Mouse (Mus musculus) stomach, embryonic 16.5 days (tissue): ENCODE results near the gene Rabep1. TPM values are rescaled to one million over a fixed set of nuclear protein-coding genes. Genes with fewer than 3 reads are reported as not detected.
"Not testable (repeated sequence)": the region's sequence is repeated elsewhere in the genome, so short reads cannot be mapped to it uniquely, and the experiment has no call there.

ENCODE experiments used
- ATAC-seq: fragments of 200-750 bp; cut with Nextera tagmentation; 2 replicates; pipeline ENCODE4 v1.8.0; 2017; ENCODE audit warnings: moderate number of reproducible peaks, moderate TSS enrichment; ENCODE audit not compliant: insufficient read depth, low FRiP score
- H3K27ac ChIP-seq: fragments of 300-500 bp; sonication (generic); 2 replicates; pipeline ENCODE4 v1.5.1; 2014; ENCODE audit warnings: low read length
- H3K27me3 ChIP-seq: fragments of 300-500 bp; sonication (generic); 2 replicates; pipeline ENCODE4 v1.6.1; 2014; ENCODE audit warnings: low read length, control low read depth, mixed read lengths; ENCODE audit not compliant: control insufficient read depth, insufficient read depth
- H3K36me3 ChIP-seq: fragments of 300-500 bp; sonication (generic); 2 replicates; pipeline ENCODE4 v1.6.1; 2014; ENCODE audit warnings: low read length; ENCODE audit not compliant: control insufficient read depth, insufficient read depth
- H3K4me1 ChIP-seq: fragments of 300-500 bp; sonication (generic); 2 replicates; pipeline ENCODE4 v1.6.1; 2014; ENCODE audit warnings: low read length, control low read depth, mixed read lengths; ENCODE audit not compliant: control insufficient read depth, insufficient read depth
- H3K4me2 ChIP-seq: fragments of 300-500 bp; sonication (generic); 2 replicates; pipeline ENCODE4 v1.6.1; 2014; ENCODE audit warnings: low read depth, low read length, mixed read lengths
- H3K4me3 ChIP-seq: fragments of 300-500 bp; sonication (generic); replicated peaks from 2 replicates; pipeline ENCODE4 v1.5.1; 2014; ENCODE audit warnings: mild to moderate bottlenecking, low read length
- H3K9ac ChIP-seq: fragments of 300-500 bp; sonication (generic); 2 replicates; pipeline ENCODE4 v1.6.1; 2014; ENCODE audit warnings: low read length
- H3K9me3 ChIP-seq: fragments of 300-500 bp; sonication (generic); replicated peaks from 2 replicates; pipeline ENCODE4 v1.6.1; 2016; ENCODE audit warnings: low read length, control low read depth; ENCODE audit not compliant: control insufficient read depth
- WGBS: fragments of 180-500 bp; shearing (Covaris S2); extraction: QIAGEN DNeasy Blood & Tissue Kit; methylation state at CpG from one replicate; pipeline ENCODE4 v1.1.7; 2014; 5-methylcytosine and 5-hydroxymethylcytosine counted together
- polyA plus RNA-seq: library from polyadenylated mRNA; unstranded; fragments of >200 nt; fragmentation: Nextera tagmentation; extraction: Ambion mirVana; gene quantifications from 2 replicates; pipeline ENCODE4 v1.2.1, GENCODE M21; 2015

Rabep1 gene
- polyA plus RNA-seq, 1 experiment from 2014 or later: 27.5 TPM

DNA sequence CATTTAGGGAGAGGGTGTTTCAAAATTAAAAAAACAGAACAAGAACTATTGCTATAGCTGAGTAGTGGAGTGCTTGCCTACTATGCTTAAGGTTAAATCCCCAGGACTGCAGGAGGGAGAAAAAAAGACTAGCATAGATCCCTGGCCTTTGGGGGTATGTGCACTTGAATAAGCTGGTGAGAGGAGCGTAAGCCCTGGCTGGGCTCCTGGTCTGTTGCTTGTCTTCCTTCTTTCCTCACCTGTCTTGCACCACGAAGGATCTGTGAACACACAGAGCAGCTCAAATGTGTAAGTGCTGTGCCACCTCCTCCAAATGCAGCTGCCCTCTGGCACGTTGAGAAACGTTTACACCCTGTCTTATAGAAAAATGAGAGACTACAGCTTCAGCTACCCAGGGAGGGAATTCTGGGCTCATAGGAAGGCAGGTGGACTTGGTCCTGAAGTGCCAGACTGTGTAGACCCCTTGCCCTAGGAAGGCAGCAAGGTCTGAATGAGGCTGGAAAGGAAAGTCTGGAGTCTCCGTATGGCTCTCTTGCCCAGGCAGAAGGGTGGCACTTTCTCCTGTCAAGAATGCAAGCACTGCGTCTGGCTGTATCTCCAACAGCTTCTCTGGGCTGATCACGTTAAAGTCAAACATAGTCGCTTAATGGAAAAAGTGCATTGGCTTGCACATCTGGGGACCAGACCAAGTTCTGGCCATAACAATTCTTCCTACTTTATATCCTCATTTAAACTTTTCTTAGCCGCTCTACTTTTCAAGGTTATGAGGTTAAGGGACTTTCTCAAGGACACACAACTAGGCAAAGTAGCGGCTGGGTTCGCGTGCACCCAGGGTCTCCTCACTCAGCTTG is 652 bp upstream of the Rabep1 start:
- Histone ChIP-seq H3K9me3 (no peaks in the 10 kb centered on the region), H3K4me1 (peaks cover 17% of the 10 kb centered on the region; the same call in 1 of the 2 replicates), H3K27me3 (no peaks in the 10 kb centered on the region), H3K27ac (peak overlapping the region; percentile 69), H3K4me3 (peak overlapping the region; percentile 78), H3K4me2 (peak overlapping the region; percentile 66), H3K36me3 (no peaks in the 10 kb centered on the region), H3K9ac (peak overlapping the region; percentile 62)
- peak; percentile 12; the same call in 1 of the 2 replicates for ATAC-seq
- 18% methylated on average over 12 of the region's 12 CpGs for WGBS

GRCm38 (mm10) chr11:70845457-70845978 is 940 bp downstream of the Rabep1 start:
- H3K4me1 ChIP-seq: peaks cover 17% of the 10 kb centered on the region; the same call in 1 of the 2 replicates
- peak overlapping the region; percentile 78 for H3K4me3 ChIP-seq
- H3K9ac ChIP-seq: peak overlapping the region; percentile 95
- no peaks in the 10 kb centered on the region for H3K9me3 ChIP-seq
- H3K27me3 ChIP-seq: no peaks in the 10 kb centered on the region
- no peaks in the 10 kb centered on the region for H3K36me3 ChIP-seq
- peak overlapping the region; percentile 66 for H3K4me2 ChIP-seq
- ATAC-seq: no peak
- 0 out of 2 replicates have a peak overlapping the region, but pooled peaks have one; percentile 64 for H3K27ac ChIP-seq
- 3% methylated on average over 19 of the region's 19 CpGs for WGBS

- H3K9ac ChIP-seq: peak overlapping the region; percentile 6; the same call in 1 of the 2 replicates
- no peaks in the 10 kb centered on the region for H3K27me3 ChIP-seq
- H3K4me2 ChIP-seq: peak overlapping the region; percentile 66
- no peaks in the 10 kb centered on the region for H3K36me3 ChIP-seq
- no peak for ATAC-seq
- no peak overlapping the region for H3K27ac ChIP-seq
- H3K9me3 ChIP-seq: no peaks in the 10 kb centered on the region
- peaks cover 17% of the 10 kb centered on the region; the same call in 1 of the 2 replicates for H3K4me1 ChIP-seq
- H3K4me3 ChIP-seq: peak overlapping the region; percentile 78
- 38% methylated on average over 2 of the region's 2 CpGs for WGBS
These were observed 1.5 kb downstream of the Rabep1 start for GRCm38 (mm10) chr11:70846029-70846428.

DNA sequence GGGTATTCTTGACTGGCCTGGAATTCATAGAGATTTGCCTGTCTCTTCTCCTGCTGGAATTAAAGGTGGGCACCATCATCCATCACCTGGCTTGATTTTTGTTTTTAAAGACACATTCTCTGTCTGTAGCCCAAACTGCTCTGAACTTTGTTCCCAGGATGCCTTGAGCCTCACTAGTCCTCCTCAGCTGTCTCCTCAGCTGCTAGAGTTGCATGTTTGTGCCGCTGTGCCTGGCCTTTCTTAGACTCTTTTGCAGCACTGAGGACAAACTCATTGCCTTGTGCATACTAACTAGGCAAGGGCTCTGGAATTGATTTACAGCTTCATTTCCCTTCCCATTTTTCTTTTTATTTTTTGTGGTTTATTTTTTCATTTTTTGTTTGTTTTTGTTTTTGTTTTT is 15.8 kb downstream of the Rabep1 start:
- H3K27ac ChIP-seq: no peak overlapping the region

GRCm38 (mm10) chr11:70863204-70863603 is 18.6 kb downstream of the Rabep1 start:
- ATAC-seq, H3K4me2 ChIP-seq, H3K36me3 ChIP-seq, H3K27me3 ChIP-seq, H3K9ac ChIP-seq, H3K9me3 ChIP-seq, H3K27ac ChIP-seq, H3K4me3 ChIP-seq, H3K4me1 ChIP-seq: not testable (repeated sequence)
- 69% methylated on average over 2 of the region's 2 CpGs for WGBS

More for the DNA sequence above, 15.8 kb downstream of the Rabep1 start:
- H3K9ac ChIP-seq: no peak overlapping the region
- H3K27me3 ChIP-seq: no peaks in the 10 kb centered on the region
- WGBS: 76% methylated on average over 1 of the region's 1 CpGs
- no peaks in the 10 kb centered on the region for H3K36me3 ChIP-seq
- H3K9me3 ChIP-seq: no peaks in the 10 kb centered on the region
- ATAC-seq: no peak
- H3K4me3 ChIP-seq: no peak overlapping the region
- H3K4me2 ChIP-seq: no peak overlapping the region
- H3K4me1 ChIP-seq: no peaks in the 10 kb centered on the region

GRCm38 (mm10) chr11:70865223-70865622 is 20.6 kb downstream of the Rabep1 start:
- H3K4me2 ChIP-seq: no peak overlapping the region
- 65% methylated on average over 2 of the region's 2 CpGs for WGBS
- no peaks in the 10 kb centered on the region for H3K36me3 ChIP-seq
- no peaks in the 10 kb centered on the region for H3K27me3 ChIP-seq
- H3K27ac ChIP-seq: no peak overlapping the region
- no peak overlapping the region for H3K4me3 ChIP-seq
- H3K9ac ChIP-seq: no peak overlapping the region
- 0 out of 2 replicates have a peak, but pooled peaks cover 1% of the 10 kb centered on the region for H3K4me1 ChIP-seq
- ATAC-seq: no peak
- H3K9me3 ChIP-seq: no peaks in the 10 kb centered on the region

DNA sequence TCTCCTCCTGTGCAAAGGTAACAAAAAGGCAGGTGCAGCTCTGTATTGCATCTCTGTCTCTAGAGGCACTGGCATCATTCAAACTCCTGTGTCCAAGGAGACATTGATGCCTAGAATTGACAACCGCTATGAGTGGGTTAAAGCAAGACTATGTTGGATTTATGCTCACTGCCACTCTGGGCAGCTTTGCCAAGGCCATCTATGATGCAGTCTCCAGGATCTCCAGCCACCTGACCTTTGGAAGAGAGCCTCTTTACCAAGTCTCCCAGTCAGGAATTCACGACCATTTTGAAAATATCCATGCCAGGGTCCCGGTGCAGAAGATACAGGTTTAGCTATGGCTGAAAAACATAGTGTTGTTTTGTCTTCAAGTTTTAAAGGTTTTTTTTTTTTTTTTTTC is 24.7 kb downstream of the Rabep1 start:
- Histone ChIP-seq H3K4me1 (peaks cover 15% of the 10 kb centered on the region), H3K9me3 (no peaks in the 10 kb centered on the region), H3K9ac (no peak overlapping the region), H3K36me3 (no peaks in the 10 kb centered on the region), H3K4me2 (no peak overlapping the region), H3K27me3 (no peaks in the 10 kb centered on the region), H3K4me3 (no peak overlapping the region), H3K27ac (no peak overlapping the region)
- 90% methylated on average over 3 of the region's 3 CpGs for WGBS
- no peak for ATAC-seq

DNA sequence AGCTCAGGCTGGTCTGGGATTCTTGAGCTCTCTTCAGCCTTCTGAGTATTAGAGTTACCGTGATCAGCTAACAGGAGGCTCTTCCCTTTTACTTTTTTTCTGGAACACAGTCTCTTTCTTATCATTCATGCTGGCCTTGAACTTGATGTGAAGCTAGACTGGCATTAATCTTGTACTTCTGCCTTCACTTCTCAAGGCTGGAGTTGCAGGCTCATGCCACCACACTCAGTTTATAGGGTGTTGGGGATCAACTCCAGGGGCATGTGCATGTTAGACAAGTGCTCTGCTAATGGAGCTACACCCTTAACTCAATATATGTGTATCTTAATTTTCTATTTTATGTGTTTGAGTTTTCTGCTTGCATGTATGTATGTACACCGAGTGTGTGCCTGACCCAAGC is 25.2 kb downstream of the Rabep1 start:
- Histone ChIP-seq H3K4me3 (no peak overlapping the region), H3K27me3 (no peaks in the 10 kb centered on the region), H3K9me3 (no peaks in the 10 kb centered on the region), H3K4me2 (no peak overlapping the region), H3K4me1 (peaks cover 16% of the 10 kb centered on the region), H3K27ac (no peak overlapping the region), H3K36me3 (no peaks in the 10 kb centered on the region), H3K9ac (no peak overlapping the region)
- 84% methylated on average over 2 of the region's 2 CpGs for WGBS
- no peak for ATAC-seq

DNA sequence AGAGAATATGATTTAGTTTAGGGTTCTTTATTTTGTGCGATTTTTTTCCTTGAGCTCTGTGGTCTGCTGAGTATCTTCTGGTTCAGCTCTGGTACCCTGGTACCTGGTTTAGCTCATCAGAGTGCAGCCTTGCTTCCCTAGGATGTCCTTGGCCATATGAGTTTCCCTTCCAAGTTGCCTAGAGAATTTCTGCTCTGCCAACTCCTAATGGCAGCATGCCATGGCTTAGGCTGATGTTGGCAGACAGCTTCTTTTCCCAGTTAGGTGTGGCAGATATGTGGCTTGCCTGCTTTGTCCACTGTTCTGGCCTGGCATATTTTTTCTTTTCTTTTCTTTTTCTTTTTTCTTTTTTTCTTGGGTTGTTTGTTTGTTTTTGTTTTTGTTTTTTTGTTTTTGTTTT is 25.8 kb downstream of the Rabep1 start:
- no peak for ATAC-seq
- no peaks in the 10 kb centered on the region for H3K36me3 ChIP-seq
- peaks cover 16% of the 10 kb centered on the region for H3K4me1 ChIP-seq
- no peaks in the 10 kb centered on the region for H3K9me3 ChIP-seq
- 90% methylated on average over 1 of the region's 1 CpGs for WGBS
- H3K27me3 ChIP-seq: no peaks in the 10 kb centered on the region
- no peak overlapping the region for H3K27ac ChIP-seq
- no peak overlapping the region for H3K4me3 ChIP-seq
- no peak overlapping the region for H3K9ac ChIP-seq
- no peak overlapping the region for H3K4me2 ChIP-seq
